Mouse (Mus musculus) brain, embryonic 14.5 days (tissue): ENCODE measurements around the gene Bend3.

ENCODE experiments used
- CTCF ChIP-seq: fragments of 200-500 bp; IDR thresholded peaks from 2 replicates; pipeline ENCODE4 v1.5.1; 2012; ENCODE audit warnings: inconsistent platforms, mild to moderate bottlenecking, moderate library complexity, borderline replicate concordance; ENCODE audit not compliant: insufficient read depth, insufficient read length; ENCODE audit errors: extremely low read depth
- POLR2A ChIP-seq: fragments of 200-500 bp; IDR thresholded peaks from 2 replicates; pipeline ENCODE4 v1.6.1; 2012; ENCODE audit warnings: mild to moderate bottlenecking, inconsistent platforms, borderline replicate concordance; ENCODE audit not compliant: poor library complexity, insufficient read depth, insufficient read length, severe bottlenecking; ENCODE audit errors: extremely low read depth

DNA sequence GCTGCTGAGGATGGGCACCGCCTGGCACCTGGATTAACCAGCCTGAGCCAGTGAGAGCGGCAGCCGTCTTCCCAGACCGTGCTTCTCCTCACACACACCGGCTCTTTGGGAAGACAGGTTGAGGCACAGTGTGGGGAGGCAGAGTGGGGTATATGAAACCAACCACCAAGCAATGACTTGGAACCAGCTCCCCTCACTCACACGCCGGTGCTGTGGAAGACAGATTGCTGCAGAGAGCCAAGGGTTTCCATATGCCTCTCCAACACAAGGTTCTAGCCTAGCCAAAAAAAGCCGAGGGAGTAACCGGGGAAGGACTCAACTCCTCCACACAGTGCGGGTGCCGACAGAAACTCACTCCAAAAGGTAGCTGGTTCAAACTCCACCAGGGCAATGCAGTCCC lies 80.7 kb downstream of the Bend3 start:
- TF ChIP-seq CTCF, result no peak
- TF ChIP-seq POLR2A, result no peak
